ENCODE assay signal across 8 mouse cellular contexts in genomic region chr15:89475611-89476474, GRCm38 (mm10). TPM values are rescaled to one million over a fixed set of nuclear protein-coding genes. Genes with fewer than 3 reads are reported as not detected.
DNase-seq lines count a peak whose midpoint lies in the region; ATAC-seq and TF ChIP-seq lines count a peak whose summit lies in the region.

No protein-coding gene starts in this region.

- TF ChIP-seq CTCF in testis, adult 2 months (IDR thresholded peaks at IDR 0.05; ENCODE audit: control insufficient read depth, insufficient read depth, insufficient replicate concordance, low read depth, low read length): no peak

- H3K27me3 ChIP-seq in forebrain, embryonic 11.5 days (ENCODE audit: control insufficient read depth, insufficient read depth, low read length): no peaks in the 10 kb centered on the region
- no peaks in the 10 kb centered on the region for H3K27me3 ChIP-seq in heart, embryonic 16.5 days (ENCODE audit: control insufficient read depth, insufficient read depth, low read length)
- H3K27me3 ChIP-seq in liver, embryonic 16.5 days (ENCODE audit: control insufficient read depth, insufficient read depth, low read depth, low read length): no peaks in the 10 kb centered on the region
- H3K27me3 ChIP-seq in neural tube, embryonic 13.5 days: no peaks in the 10 kb centered on the region
- H3K27me3 ChIP-seq in testis, adult 2 months (ENCODE audit: control insufficient read depth, insufficient read depth, low read length): no peaks in the 10 kb centered on the region

- peak overlapping the region; percentile 27; the same call in 1 of the 2 replicates for H3K27ac ChIP-seq in forebrain, embryonic 11.5 days (ENCODE audit: low read depth, low read length)
- peak overlapping the region; percentile 83 for H3K27ac ChIP-seq in heart, embryonic 16.5 days (ENCODE audit: low read length)
- peak overlapping the region; percentile 58 for H3K27ac ChIP-seq in liver, embryonic 16.5 days (ENCODE audit: low read length)
- H3K27ac ChIP-seq in neural tube, embryonic 13.5 days (replicated peaks): peak overlapping the region; percentile 75
- H3K27ac ChIP-seq in testis, adult 2 months (ENCODE audit: control insufficient read depth, insufficient read depth, low read depth, low read length): peak overlapping the region; percentile 63

- H3K9me3 ChIP-seq in forebrain, embryonic 11.5 days (ENCODE audit: control insufficient read depth, low read length): no peaks in the 10 kb centered on the region
- H3K9me3 ChIP-seq in heart, embryonic 16.5 days (replicated peaks; ENCODE audit: control insufficient read depth, low read length): no peaks in the 10 kb centered on the region
- no peaks in the 10 kb centered on the region for H3K9me3 ChIP-seq in liver, embryonic 16.5 days (replicated peaks; ENCODE audit: control insufficient read depth, low read length)
- no peaks in the 10 kb centered on the region for H3K9me3 ChIP-seq in neural tube, embryonic 13.5 days

- peaks cover 3% of the 10 kb centered on the region; the same call in 1 of the 2 replicates for H3K4me1 ChIP-seq in forebrain, embryonic 11.5 days (replicated peaks; ENCODE audit: control insufficient read depth, insufficient read depth, low read length)
- peaks cover 15% of the 10 kb centered on the region for H3K4me1 ChIP-seq in heart, embryonic 16.5 days (ENCODE audit: control insufficient read depth, insufficient read depth, low read length)
- H3K4me1 ChIP-seq in liver, embryonic 16.5 days (ENCODE audit: control insufficient read depth, low read depth, low read length): peaks cover 12% of the 10 kb centered on the region
- H3K4me1 ChIP-seq in neural tube, embryonic 13.5 days (replicated peaks): peaks cover 21% of the 10 kb centered on the region
- H3K4me1 ChIP-seq in testis, adult 2 months (ENCODE audit: control insufficient read depth, insufficient read depth, low read length): peaks cover 27% of the 10 kb centered on the region

- 8% methylated on average over 43 of the region's 44 CpGs for WGBS in forebrain, embryonic 11.5 days
- 8% methylated on average over 44 of the region's 44 CpGs for whole genome bisulfite sequencing in heart, embryonic 16.5 days
- 9% methylated on average over 44 of the region's 44 CpGs for WGBS in liver, embryonic 16.5 days (ENCODE audit: insufficient replicate concordance)
- WGBS in neural tube, embryonic 13.5 days: 11% methylated on average over 43 of the region's 44 CpGs

- peak; percentile 98 for ATAC-seq in forebrain, embryonic 11.5 days (replicated peaks; ENCODE audit: low FRiP score)
- peak; percentile 95 for ATAC-seq in heart, embryonic 16.5 days (replicated peaks; ENCODE audit: extremely low read depth, insufficient read depth, low FRiP score)
- peak; percentile 98 for ATAC-seq in liver, embryonic 16.5 days (ENCODE audit: low read depth)
- ATAC-seq in neural tube, embryonic 13.5 days (ENCODE audit: low read depth): peak; percentile 97

- H3K36me3 ChIP-seq in forebrain, embryonic 11.5 days (ENCODE audit: control insufficient read depth, insufficient read depth, low read length): no peaks in the 10 kb centered on the region
- H3K36me3 ChIP-seq in heart, embryonic 16.5 days (ENCODE audit: control insufficient read depth, insufficient read depth): no peaks in the 10 kb centered on the region
- H3K36me3 ChIP-seq in liver, embryonic 16.5 days (ENCODE audit: control insufficient read depth, insufficient read depth): no peaks in the 10 kb centered on the region
- H3K36me3 ChIP-seq in neural tube, embryonic 13.5 days: no peaks in the 10 kb centered on the region
- peaks cover 1% of the 10 kb centered on the region; the same call in 1 of the 2 replicates for H3K36me3 ChIP-seq in testis, adult 2 months (ENCODE audit: control insufficient read depth, insufficient read depth, low read length)

- H3K4me3 ChIP-seq in forebrain, embryonic 11.5 days (ENCODE audit: low read depth, low read length): peak overlapping the region; percentile 57
- peak overlapping the region; percentile 66 for H3K4me3 ChIP-seq in heart, embryonic 16.5 days (ENCODE audit: low read length)
- peak overlapping the region; percentile 67 for H3K4me3 ChIP-seq in liver, embryonic 16.5 days (ENCODE audit: low read depth, low read length)
- H3K4me3 ChIP-seq in neural tube, embryonic 13.5 days: peak overlapping the region; percentile 61
- peak overlapping the region; percentile 79 for H3K4me3 ChIP-seq in testis, adult 2 months (ENCODE audit: control insufficient read depth, low read depth, low read length)

- DNase-seq in CD8-positive naive resting alpha-beta T cell, adult 2 months (ENCODE audit: low read depth in 2 of 2, low spot score in 2 of 2): peak; percentile 82 to 87
- peak; percentile 91 for DNase-seq in c-Kit-positive CD71-positive TER-119-negative erythroid progenitor cells, embryonic 14.5 days (ENCODE audit: low read depth)
- peak; percentile 94 for DNase-seq in forebrain, embryonic 11.5 days (ENCODE audit: low spot score)
- peak; percentile 92 to 96 for DNase-seq in kidney, postnatal 4 days

- peak; percentile 63 for TF ChIP-seq POLR2A in testis, adult 2 months (IDR thresholded peaks at IDR 0.05; ENCODE audit: control insufficient read depth, low read depth, low read length)

- H3K9ac ChIP-seq in forebrain, embryonic 11.5 days (ENCODE audit: low read length): peak overlapping the region; percentile 66
- H3K9ac ChIP-seq in heart, embryonic 16.5 days (ENCODE audit: low read length): peak overlapping the region; percentile 77
- peak overlapping the region; percentile 67 for H3K9ac ChIP-seq in liver, embryonic 16.5 days (ENCODE audit: low read depth, low read length)
- peak overlapping the region; percentile 74 for H3K9ac ChIP-seq in neural tube, embryonic 13.5 days

- peak overlapping the region; percentile 81 for H3K4me2 ChIP-seq in forebrain, embryonic 11.5 days (ENCODE audit: low read depth, low read length, severe bottlenecking)
- peak overlapping the region; percentile 92 for H3K4me2 ChIP-seq in heart, embryonic 16.5 days (ENCODE audit: low read depth, low read length)
- peak overlapping the region; percentile 81 for H3K4me2 ChIP-seq in liver, embryonic 16.5 days (ENCODE audit: low read depth, low read length)
- peak overlapping the region; percentile 90 for H3K4me2 ChIP-seq in neural tube, embryonic 13.5 days

RNA-seq across cellular contexts. Expression of gene Arsa, which starts 1.4 kb away (rescaled TPM):
- polyA plus RNA-seq in forebrain, embryonic 11.5 days (2014; fragmentation: Nextera tagmentation; extraction: Ambion mirVana): 9.9 and 10.6 TPM in 2 replicates
- polyA plus RNA-seq in heart, embryonic 16.5 days (2015; fragmentation: Nextera tagmentation; extraction: Ambion mirVana): 15.9 and 17.3 TPM in 2 replicates
- polyA plus RNA-seq in liver, embryonic 16.5 days (2015; fragmentation: Nextera tagmentation; extraction: Ambion mirVana): 4.3 and 5.0 TPM in 2 replicates
- polyA plus RNA-seq in neural tube, embryonic 13.5 days (2015; fragmentation: Nextera tagmentation; extraction: Ambion mirVana): 18.4 and 19.1 TPM in 2 replicates
- 221 and 236 TPM in 2 replicates for polyA plus RNA-seq in testis, adult 2 months (2012; rRNA removed)

RNA-seq across cellular contexts. Expression of gene Mapk8ip2, which starts 22.1 kb away (rescaled TPM):
- 26.0 and 27.4 TPM in 2 replicates for polyA plus RNA-seq in forebrain, embryonic 11.5 days (2014; fragmentation: Nextera tagmentation; extraction: Ambion mirVana)
- polyA plus RNA-seq in heart, embryonic 16.5 days (2015; fragmentation: Nextera tagmentation; extraction: Ambion mirVana): 0.11 and 0.29 TPM in 2 replicates
- polyA plus RNA-seq in liver, embryonic 16.5 days (2015; fragmentation: Nextera tagmentation; extraction: Ambion mirVana): 0.26 TPM in 1 of 2 replicates, not detected in the other
- polyA plus RNA-seq in neural tube, embryonic 13.5 days (2015; fragmentation: Nextera tagmentation; extraction: Ambion mirVana): 77.3 and 78.0 TPM in 2 replicates
- 31.9 and 34.3 TPM in 2 replicates for polyA plus RNA-seq in testis, adult 2 months (2012; rRNA removed)

RNA-seq across cellular contexts. Expression of gene Shank3, which starts 23.6 kb away (rescaled TPM):
- polyA plus RNA-seq in forebrain, embryonic 11.5 days (2014; fragmentation: Nextera tagmentation; extraction: Ambion mirVana): 3.8 and 4.9 TPM in 2 replicates
- 1.6 and 2.0 TPM in 2 replicates for polyA plus RNA-seq in heart, embryonic 16.5 days (2015; fragmentation: Nextera tagmentation; extraction: Ambion mirVana)
- polyA plus RNA-seq in liver, embryonic 16.5 days (2015; fragmentation: Nextera tagmentation; extraction: Ambion mirVana): 0.20 and 0.33 TPM in 2 replicates
- 6.5 and 8.0 TPM in 2 replicates for polyA plus RNA-seq in neural tube, embryonic 13.5 days (2015; fragmentation: Nextera tagmentation; extraction: Ambion mirVana)
- 1.1 and 1.8 TPM in 2 replicates for polyA plus RNA-seq in testis, adult 2 months (2012; rRNA removed)

RNA-seq across cellular contexts. Expression of gene Chkb, which starts 46.1 kb away (rescaled TPM):
- 54.5 and 56.0 TPM in 2 replicates for polyA plus RNA-seq in forebrain, embryonic 11.5 days (2014; fragmentation: Nextera tagmentation; extraction: Ambion mirVana)
- polyA plus RNA-seq in heart, embryonic 16.5 days (2015; fragmentation: Nextera tagmentation; extraction: Ambion mirVana): 80.5 and 84.9 TPM in 2 replicates
- polyA plus RNA-seq in liver, embryonic 16.5 days (2015; fragmentation: Nextera tagmentation; extraction: Ambion mirVana): 25.8 and 27.5 TPM in 2 replicates
- polyA plus RNA-seq in neural tube, embryonic 13.5 days (2015; fragmentation: Nextera tagmentation; extraction: Ambion mirVana): 81.4 and 82.2 TPM in 2 replicates
- polyA plus RNA-seq in testis, adult 2 months (2012; rRNA removed): 50.7 and 52.8 TPM in 2 replicates

RNA-seq across cellular contexts. Expression of gene Gm44502, which starts 46.3 kb away (rescaled TPM):
- 0.40 TPM in 1 of 2 replicates, not detected in the other for polyA plus RNA-seq in forebrain, embryonic 11.5 days (2014; fragmentation: Nextera tagmentation; extraction: Ambion mirVana)
- 0.19 and 0.35 TPM in 2 replicates for polyA plus RNA-seq in heart, embryonic 16.5 days (2015; fragmentation: Nextera tagmentation; extraction: Ambion mirVana)
- polyA plus RNA-seq in liver, embryonic 16.5 days (2015; fragmentation: Nextera tagmentation; extraction: Ambion mirVana): 0.14 and 0.19 TPM in 2 replicates
- 0.17 TPM in 1 of 2 replicates, not detected in the other for polyA plus RNA-seq in neural tube, embryonic 13.5 days (2015; fragmentation: Nextera tagmentation; extraction: Ambion mirVana)
- 1.2 and 1.9 TPM in 2 replicates for polyA plus RNA-seq in testis, adult 2 months (2012; rRNA removed)

Comparison
In these comparisons a context has a peak if more than half of its experiments do, and no peak if none do; other contexts are left out.
1. Peak in every context shown above with its lines: DNase-seq, ATAC-seq, H3K4me3 ChIP-seq and H3K27ac ChIP-seq.
2. H3K27ac ChIP-seq: peak in every context shown above with its lines; median percentile 83 in heart, embryonic 16.5 days; 75 in neural tube, embryonic 13.5 days; 63 in testis, adult 2 months; 58 in liver, embryonic 16.5 days; 27 in forebrain, embryonic 11.5 days.
3. RNA of gene Arsa, which starts 1.4 kb away (polyA plus RNA-seq): 221 to 236 TPM in testis, adult 2 months; 18.4 to 19.1 TPM in neural tube, embryonic 13.5 days, 15.9 to 17.3 TPM in heart, embryonic 16.5 days, 9.9 to 10.6 TPM in forebrain, embryonic 11.5 days and 4.3 to 5.0 TPM in liver, embryonic 16.5 days; every median in the first group is over 10 times any median in the second.
4. RNA of gene Mapk8ip2, which starts 22.1 kb away (polyA plus RNA-seq): 77.3 to 78.0 TPM in neural tube, embryonic 13.5 days, 31.9 to 34.3 TPM in testis, adult 2 months and 26.0 to 27.4 TPM in forebrain, embryonic 11.5 days; 0.26 TPM in liver, embryonic 16.5 days and 0.11 to 0.29 TPM in heart, embryonic 16.5 days; every median in the first group is over 10 times any median in the second.